Comparison of ENCODE assay signal across 7 mouse cellular contexts in genomic region chr4:42965039-42965719, GRCm38 (mm10). TPM values are rescaled to one million over a fixed set of nuclear protein-coding genes. Genes with fewer than 3 reads are reported as not detected.
A peak's percentile ranks its signal among the peaks of the same experiment; 100 is the strongest.
DNase-seq lines count a peak whose midpoint lies in the region; ATAC-seq and TF ChIP-seq lines count a peak whose summit lies in the region.

No protein-coding gene starts in this region.

- no peaks in the 10 kb centered on the region for H3K27me3 ChIP-seq in MEL (ENCODE audit: control insufficient read depth in 1 of 2, insufficient read depth in 2 of 2, low read length in 2 of 2)
- no peaks in the 10 kb centered on the region for H3K27me3 ChIP-seq in limb, embryonic 10.5 days (ENCODE audit: low read depth, poor library complexity, severe bottlenecking)
- no peaks in the 10 kb centered on the region for H3K27me3 ChIP-seq in midbrain, embryonic 11.5 days (ENCODE audit: control insufficient read depth, insufficient read depth, low read length)
- H3K27me3 ChIP-seq in splenic B cell, adult 2 months (ENCODE audit: control insufficient read depth, insufficient read depth, low read length, poor library complexity, severe bottlenecking), result no peaks in the 10 kb centered on the region

- peak; percentile 89 for ATAC-seq in CD4-positive, CD25-positive, alpha-beta regulatory T cell, adult 4 months
- ATAC-seq in midbrain, embryonic 11.5 days (ENCODE audit: low FRiP score), result peak; percentile 42; the same call in 1 of the 2 replicates

- H3K4me3 ChIP-seq in MEL (ENCODE audit: control insufficient read depth in 1 of 2, insufficient read depth in 1 of 2, low read depth in 2 of 2, low read length in 2 of 2), result no peak overlapping the region
- peak overlapping the region; percentile 17; the same call in 1 of the 2 replicates for H3K4me3 ChIP-seq in limb, embryonic 10.5 days
- H3K4me3 ChIP-seq in midbrain, embryonic 11.5 days (ENCODE audit: low read depth, low read length), result no peak overlapping the region

- no peaks in the 10 kb centered on the region for H3K9me3 ChIP-seq in MEL (replicated peaks; ENCODE audit: insufficient read depth, low read length)
- no peaks in the 10 kb centered on the region for H3K9me3 ChIP-seq in limb, embryonic 10.5 days (replicated peaks)
- H3K9me3 ChIP-seq in midbrain, embryonic 11.5 days (ENCODE audit: control insufficient read depth, low read length), result no peaks in the 10 kb centered on the region

- peak; percentile 62 to 83 (median 82) for TF ChIP-seq CTCF in MEL (IDR thresholded peaks at IDR 0.05 in 2 of 3, conservative IDR thresholded peaks at IDR 0.05 in 1 of 3; ENCODE audit: control insufficient read depth in 1 of 3, insufficient read depth in 1 of 3, low read depth in 2 of 3, low read length in 3 of 3, poor library complexity in 1 of 3, severe bottlenecking in 1 of 3)

- no peaks in the 10 kb centered on the region for H3K79me2 ChIP-seq in MEL (ENCODE audit: control insufficient read depth, insufficient read depth, low read length, poor library complexity)

- H3K9ac ChIP-seq in MEL (ENCODE audit: control insufficient read depth, low read depth, low read length, poor library complexity, severe bottlenecking), result no peak overlapping the region
- no peak overlapping the region for H3K9ac ChIP-seq in midbrain, embryonic 11.5 days (ENCODE audit: low read length)

- H3K4me1 ChIP-seq in MEL (ENCODE audit: control insufficient read depth in 1 of 2, insufficient read depth in 2 of 2, low read length in 2 of 2), result no peaks in the 10 kb centered on the region
- H3K4me1 ChIP-seq in limb, embryonic 10.5 days, result peaks cover 4% of the 10 kb centered on the region; the same call in 1 of the 2 replicates
- no peaks in the 10 kb centered on the region for H3K4me1 ChIP-seq in midbrain, embryonic 11.5 days (ENCODE audit: control insufficient read depth, insufficient read depth, low read length)

- TF ChIP-seq RAD21 in MEL (IDR thresholded peaks at IDR 0.05; ENCODE audit: low read depth, low read length), result peak; percentile 69

- TF ChIP-seq POLR2A in MEL (IDR thresholded peaks at IDR 0.05; ENCODE audit: control insufficient read depth in 1 of 2, insufficient read depth in 1 of 2, low read depth in 1 of 2, low read length in 2 of 2, poor library complexity in 1 of 2), result no peak

- H3K27ac ChIP-seq in MEL (ENCODE audit: control insufficient read depth, low read depth, low read length), result no peak overlapping the region
- H3K27ac ChIP-seq in limb, embryonic 10.5 days, result no peak overlapping the region
- H3K27ac ChIP-seq in midbrain, embryonic 11.5 days (ENCODE audit: low read depth, low read length), result no peak overlapping the region

- intact Hi-C loops in heart, postnatal 10 days (cut with DNase I), result loop anchor here (1.0 kb wide), 1 partner anchor 88 kb away; no protein-coding TSS in a partner anchor

- 17% methylated on average over 12 of the region's 12 CpGs for WGBS in limb, embryonic 10.5 days
- WGBS in midbrain, embryonic 11.5 days, result 12% methylated on average over 12 of the region's 12 CpGs

- DNase-seq in MEL (ENCODE audit: low read depth, low spot score), result peak; percentile 89
- peak; percentile 60 for DNase-seq in embryo, embryonic 11.5 days (ENCODE audit: low read depth, low spot score)
- DNase-seq in heart, postnatal 10 days, result peak; percentile 58 to 74
- DNase-seq in limb, embryonic 10.5 days (ENCODE audit: low spot score), result peak; percentile 62
- DNase-seq in midbrain, embryonic 11.5 days (ENCODE audit: low spot score, missing footprints), result peak; percentile 95
- peak; percentile 89 for DNase-seq in splenic B cell, adult 2 months (ENCODE audit: low read depth, low spot score)

- peak overlapping the region; percentile 35 for H3K4me2 ChIP-seq in midbrain, embryonic 11.5 days

- H3K36me3 ChIP-seq in MEL (ENCODE audit: control insufficient read depth in 1 of 2, insufficient read depth in 2 of 2, low read length in 2 of 2), result no peaks in the 10 kb centered on the region
- H3K36me3 ChIP-seq in limb, embryonic 10.5 days, result no peaks in the 10 kb centered on the region
- no peaks in the 10 kb centered on the region for H3K36me3 ChIP-seq in midbrain, embryonic 11.5 days (ENCODE audit: control insufficient read depth, insufficient read depth, low read length)
- no peaks in the 10 kb centered on the region for H3K36me3 ChIP-seq in splenic B cell, adult 2 months (ENCODE audit: control insufficient read depth, insufficient read depth, low read length, poor library complexity, severe bottlenecking)

- no peak for TF ChIP-seq EP300 in MEL (IDR thresholded peaks at IDR 0.05; ENCODE audit: low read depth in 1 of 2, low read length in 2 of 2)

TF ChIP-seq in MEL, 35 proteins besides CTCF, POLR2A, EP300 and RAD21 (continues in another document):
- TF ChIP-seq ZC3H11A (IDR thresholded peaks at IDR 0.05; ENCODE audit: low read depth, low read length) (peak; percentile 64), RCOR1 (IDR thresholded peaks at IDR 0.05; ENCODE audit: low read depth, low read length) (no peak), ZMIZ1 (IDR thresholded peaks at IDR 0.05; ENCODE audit: low read depth, low read length) (no peak), SIN3A (IDR thresholded peaks at IDR 0.05; ENCODE audit: low read length) (no peak), BHLHE40 (IDR thresholded peaks at IDR 0.05; ENCODE audit: borderline replicate concordance, low read depth, low read length) (no peak), POLR2AphosphoS2 (IDR thresholded peaks at IDR 0.05; ENCODE audit: low read length) (no peak), ETS1 (IDR thresholded peaks at IDR 0.05; ENCODE audit: low read depth, low read length) (no peak), GATA1 (IDR thresholded peaks at IDR 0.05; ENCODE audit: low read depth, low read length) (no peak), TCF12 (IDR thresholded peaks at IDR 0.05; ENCODE audit: low read depth, low read length) (no peak), NRF1 (IDR thresholded peaks at IDR 0.05; ENCODE audit: insufficient read depth, low read depth, low read length, poor library complexity, severe bottlenecking) (no peak), USF1 (IDR thresholded peaks at IDR 0.05; ENCODE audit: low read depth, low read length) (no peak), ZNF384 (IDR thresholded peaks at IDR 0.05; ENCODE audit: low read depth, low read length) (no peak), UBTF (IDR thresholded peaks at IDR 0.05; ENCODE audit: borderline replicate concordance, insufficient read depth, low read depth, low read length) (no peak), TBP (IDR thresholded peaks at IDR 0.05; ENCODE audit: low read depth, low read length) (no peak), MEF2A (IDR thresholded peaks at IDR 0.05; ENCODE audit: extremely low read depth, insufficient replicate concordance, low read depth, low read length, poor library complexity, severe bottlenecking) (no peak), HCFC1 (IDR thresholded peaks at IDR 0.05; ENCODE audit: low read depth, low read length) (no peak)

RNA-seq across cellular contexts. Expression of gene 1700022I11Rik, which starts 4.2 kb away (rescaled TPM):
- under 1 TPM in 1 of 2 experiments, not detected in 1; 0.48 TPM for polyA plus RNA-seq in CD4-positive, CD25-positive, alpha-beta regulatory T cell, adult 4 months (2017; shearing (Covaris generic))
- 0.54 and 0.65 TPM in 2 replicates for total RNA-seq in MEL (2012; rRNA removed)
- polyA plus RNA-seq in MEL (2012; ENCODE audit: insufficient read depth in 1 of 2, insufficient read length in 2 of 2, low read depth in 1 of 2, low replicate concordance in 2 of 2, missing spikeins in 1 of 2), result under 1 TPM in 1 of 2 experiments, not detected in 1; 0.39 TPM
- total RNA-seq in heart, postnatal 10 days (2021), result not detected
- 0.51 and 0.87 TPM in 2 replicates for polyA plus RNA-seq in limb, embryonic 10.5 days (2016; fragmentation: Nextera tagmentation; extraction: Ambion mirVana)
- 0.52 and 0.60 TPM in 2 replicates for polyA plus RNA-seq in midbrain, embryonic 11.5 days (2014; fragmentation: Nextera tagmentation; extraction: Ambion mirVana)

RNA-seq across cellular contexts. Expression of gene Dnajb5, which starts 15.6 kb away (rescaled TPM):
- polyA plus RNA-seq in CD4-positive, CD25-positive, alpha-beta regulatory T cell, adult 4 months (2017; shearing (Covaris generic)), result 1 to 10 TPM; 4.9 to 7.0 TPM
- 0.73 and 1.0 TPM in 2 replicates for total RNA-seq in MEL (2012; rRNA removed)
- polyA plus RNA-seq in MEL (2012; ENCODE audit: insufficient read depth in 1 of 2, insufficient read length in 2 of 2, low read depth in 1 of 2, low replicate concordance in 2 of 2, missing spikeins in 1 of 2), result 1 to 10 TPM in 1 of 2 experiments, not detected in 1; 1.8 TPM
- total RNA-seq in heart, postnatal 10 days (2021), result 10 to 100 TPM; 61.8 to 68.9 TPM
- polyA plus RNA-seq in limb, embryonic 10.5 days (2016; fragmentation: Nextera tagmentation; extraction: Ambion mirVana), result 7.0 and 8.8 TPM in 2 replicates
- 17.6 and 22.3 TPM in 2 replicates for polyA plus RNA-seq in midbrain, embryonic 11.5 days (2014; fragmentation: Nextera tagmentation; extraction: Ambion mirVana)

RNA-seq across cellular contexts. Expression of gene Vcp, which starts 35.1 kb away (rescaled TPM):
- 100 to 1,000 TPM; 164 to 202 TPM for polyA plus RNA-seq in CD4-positive, CD25-positive, alpha-beta regulatory T cell, adult 4 months (2017; shearing (Covaris generic))
- total RNA-seq in MEL (2012; rRNA removed), result 264 and 319 TPM in 2 replicates
- polyA plus RNA-seq in MEL (2012; ENCODE audit: insufficient read depth in 1 of 2, insufficient read length in 2 of 2, low read depth in 1 of 2, low replicate concordance in 2 of 2, missing spikeins in 1 of 2), result 100 to 1,000 TPM; 420 to 792 TPM
- 100 to 1,000 TPM; 306 to 324 TPM for total RNA-seq in heart, postnatal 10 days (2021)
- 650 and 691 TPM in 2 replicates for polyA plus RNA-seq in limb, embryonic 10.5 days (2016; fragmentation: Nextera tagmentation; extraction: Ambion mirVana)
- 635 and 667 TPM in 2 replicates for polyA plus RNA-seq in midbrain, embryonic 11.5 days (2014; fragmentation: Nextera tagmentation; extraction: Ambion mirVana)

RNA-seq across cellular contexts. Expression of gene Fancg, which starts 45.1 kb away (rescaled TPM):
- polyA plus RNA-seq in CD4-positive, CD25-positive, alpha-beta regulatory T cell, adult 4 months (2017; shearing (Covaris generic)), result 10 to 100 TPM; 23.3 to 38.7 TPM
- 10.1 and 11.4 TPM in 2 replicates for total RNA-seq in MEL (2012; rRNA removed)
- polyA plus RNA-seq in MEL (2012; ENCODE audit: insufficient read depth in 1 of 2, insufficient read length in 2 of 2, low read depth in 1 of 2, low replicate concordance in 2 of 2, missing spikeins in 1 of 2), result 10 to 100 TPM in 1 of 2 experiments, not detected in 1; 24.6 TPM
- total RNA-seq in heart, postnatal 10 days (2021), result 1 to 10 TPM; 5.8 to 6.7 TPM
- polyA plus RNA-seq in limb, embryonic 10.5 days (2016; fragmentation: Nextera tagmentation; extraction: Ambion mirVana), result 25.5 and 26.8 TPM in 2 replicates
- 21.4 and 22.0 TPM in 2 replicates for polyA plus RNA-seq in midbrain, embryonic 11.5 days (2014; fragmentation: Nextera tagmentation; extraction: Ambion mirVana)

RNA-seq across cellular contexts. Expression of gene Phf24, which starts 48.7 kb away (rescaled TPM):
- polyA plus RNA-seq in CD4-positive, CD25-positive, alpha-beta regulatory T cell, adult 4 months (2017; shearing (Covaris generic)), result under 1 TPM in 1 of 2 experiments, not detected in 1; 0.05 TPM
- 0.07 and 0.31 TPM in 2 replicates for total RNA-seq in MEL (2012; rRNA removed)
- under 1 TPM in 1 of 2 experiments, not detected in 1; 0.92 TPM for polyA plus RNA-seq in MEL (2012; ENCODE audit: insufficient read depth in 1 of 2, insufficient read length in 2 of 2, low read depth in 1 of 2, low replicate concordance in 2 of 2, missing spikeins in 1 of 2)
- 1 to 10 TPM; 8.0 to 9.5 TPM for total RNA-seq in heart, postnatal 10 days (2021)
- polyA plus RNA-seq in limb, embryonic 10.5 days (2016; fragmentation: Nextera tagmentation; extraction: Ambion mirVana), result 0.16 TPM in 1 of 2 replicates, not detected in the other
- polyA plus RNA-seq in midbrain, embryonic 11.5 days (2014; fragmentation: Nextera tagmentation; extraction: Ambion mirVana), result 2.2 and 2.9 TPM in 2 replicates
